Mouse (Mus musculus) ES-Bruce4 (cell line): ENCODE measurements around the gene Znrf3.

ENCODE experiments used
- CTCF ChIP-seq: IDR thresholded peaks from one replicate; pipeline ENCODE4 v1.8.1; 2011; ENCODE audit warnings: low read depth, low read length
- EP300 ChIP-seq: IDR thresholded peaks from 2 replicates; pipeline ENCODE4 v1.6.1; 2011; ENCODE audit warnings: low read depth, low read length; ENCODE audit not compliant: insufficient read depth

DNA sequence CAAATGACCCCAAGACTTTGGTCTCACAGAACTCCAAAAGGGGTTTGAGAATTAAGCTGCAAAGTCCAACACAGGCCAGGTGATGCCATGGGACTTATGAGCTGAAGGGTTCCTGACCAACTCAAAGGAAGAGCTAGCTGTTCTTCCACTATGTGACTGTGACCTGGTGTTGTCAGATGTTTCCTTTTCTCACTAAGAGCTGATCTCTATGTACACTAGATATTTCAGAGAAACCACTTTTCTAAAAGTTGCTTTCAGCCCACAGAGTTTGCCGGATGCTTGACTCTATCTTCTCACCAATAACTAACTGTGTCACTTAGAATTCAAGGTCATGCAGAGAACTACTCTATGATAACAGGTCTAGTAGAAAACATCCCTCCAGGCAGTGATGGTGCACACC, 9.2 kb downstream of the Znrf3 start:
- no peak for TF ChIP-seq CTCF
- no peak for TF ChIP-seq EP300
